Comparison of ENCODE assay signal across 8 mouse cellular contexts in the genomic region with DNA sequence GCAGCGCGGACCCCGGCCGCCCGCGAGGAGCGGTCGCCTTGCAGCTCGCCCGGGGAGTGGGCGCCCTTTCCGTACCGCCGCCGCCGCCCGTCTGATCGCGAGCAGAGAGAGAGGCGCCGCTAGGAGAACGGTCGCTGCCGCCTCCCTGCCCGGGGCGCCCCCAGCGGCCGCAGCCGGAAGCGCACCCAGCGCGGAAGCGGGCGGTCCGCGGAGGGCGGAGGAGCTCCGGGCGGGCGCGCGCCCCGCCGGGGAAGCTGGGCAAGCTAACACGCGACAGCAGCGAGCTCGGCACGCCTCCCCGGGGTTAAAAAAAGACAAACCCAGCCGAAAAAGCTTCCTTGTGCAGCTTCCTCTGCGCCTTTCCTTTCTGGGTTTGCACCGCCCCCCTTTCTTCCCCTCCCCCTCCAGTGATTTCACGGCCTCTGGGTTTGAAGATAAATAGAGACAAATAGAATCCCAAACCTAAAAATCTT. TPM values are rescaled to one million over a fixed set of nuclear protein-coding genes. Genes with fewer than 3 reads are reported as not detected.
A peak's percentile ranks its signal among the peaks of the same experiment; 100 is the strongest.
DNase-seq lines count a peak whose midpoint lies in the region; ATAC-seq and TF ChIP-seq lines count a peak whose summit lies in the region.

Gene Fam102b (minus strand): TSS at position 93 of the 473 bp plus-strand sequence.

- H3K9me3 ChIP-seq in forebrain, embryonic 16.5 days (ENCODE audit: control insufficient read depth, low read length), result no peaks in the 10 kb centered on the region
- H3K9me3 ChIP-seq in lung, embryonic 15.5 days, result no peaks in the 10 kb centered on the region

- intact Hi-C loops in heart, postnatal 25 days (cut with DNase I), result no loop called here

- ATAC-seq in forebrain, embryonic 16.5 days, result peak; percentile 85
- ATAC-seq in lung, embryonic 15.5 days (ENCODE audit: borderline replicate concordance, extremely low read depth, low FRiP score, low TSS enrichment), result peak; percentile 88

- H3K9ac ChIP-seq in forebrain, embryonic 16.5 days (replicated peaks; ENCODE audit: low read depth, low read length), result peak within 1 kb of the TSS; percentile 76
- peak within 1 kb of the TSS; percentile 71 for H3K9ac ChIP-seq in lung, embryonic 15.5 days

- H3K4me2 ChIP-seq in forebrain, embryonic 16.5 days (ENCODE audit: low read length), result peak within 1 kb of the TSS; percentile 66
- H3K4me2 ChIP-seq in lung, embryonic 15.5 days, result peak within 1 kb of the TSS; percentile 86

- TF ChIP-seq CTCF in olfactory bulb, adult 2 months (IDR thresholded peaks at IDR 0.05; ENCODE audit: insufficient read depth, low read depth, low read length), result peak; percentile 89

- H3K36me3 ChIP-seq in forebrain, embryonic 16.5 days (ENCODE audit: control insufficient read depth, insufficient read depth), result no peaks in the 10 kb centered on the region
- H3K36me3 ChIP-seq in lung, embryonic 15.5 days, result no peaks in the 10 kb centered on the region

- peaks cover 25% of the 10 kb centered on the region for H3K4me1 ChIP-seq in forebrain, embryonic 16.5 days (replicated peaks; ENCODE audit: control insufficient read depth, insufficient read depth, low read length)
- H3K4me1 ChIP-seq in lung, embryonic 15.5 days, result peaks cover 31% of the 10 kb centered on the region
- peaks cover 10% of the 10 kb centered on the region for H3K4me1 ChIP-seq in olfactory bulb, adult 2 months (ENCODE audit: control insufficient read depth, insufficient read depth, low read length)

- under 1% methylated on average over 48 of the region's 54 CpGs for WGBS in forebrain, embryonic 16.5 days
- WGBS in lung, embryonic 15.5 days, result under 1% methylated on average over 38 of the region's 54 CpGs
- 1% methylated on average over 54 of the region's 54 CpGs for WGBS in olfactory bulb, adult 2 months

- TF ChIP-seq POLR2A in olfactory bulb, adult 2 months (IDR thresholded peaks at IDR 0.05; ENCODE audit: insufficient read depth, low read depth, low read length), result peak; percentile 82

- peak within 1 kb of the TSS; percentile 78 for H3K4me3 ChIP-seq in forebrain, embryonic 16.5 days (replicated peaks; ENCODE audit: low read length)
- peak within 1 kb of the TSS; percentile 59 for H3K4me3 ChIP-seq in lung, embryonic 15.5 days
- H3K4me3 ChIP-seq in olfactory bulb, adult 2 months (ENCODE audit: insufficient read depth, low read depth, low read length), result peak within 1 kb of the TSS; percentile 68

- peak within 1 kb of the TSS; percentile 76 for H3K27ac ChIP-seq in forebrain, embryonic 16.5 days (ENCODE audit: low read length)
- H3K27ac ChIP-seq in lung, embryonic 15.5 days, result peak within 1 kb of the TSS; percentile 89
- peak within 1 kb of the TSS; percentile 57 for H3K27ac ChIP-seq in olfactory bulb, adult 2 months (ENCODE audit: insufficient read depth, low read depth, low read length)

- DNase-seq in MEL-GATA-1-ER (ENCODE audit: extremely low read depth, low read depth), result peak; percentile 80
- peak; percentile 81 to 93 for DNase-seq in cerebellum, adult 18-20 months
- peak; percentile 85 for DNase-seq in heart, postnatal 25 days (ENCODE audit: low spot score)
- DNase-seq in layer of hippocampus, adult 8-10 months (ENCODE audit: low spot score in 2 of 2), result peak; percentile 66 to 78
- peak; percentile 89 to 90 for DNase-seq in thymus, adult 18-20 months

- H3K27me3 ChIP-seq in forebrain, embryonic 16.5 days (replicated peaks; ENCODE audit: control insufficient read depth, insufficient read depth, low read length), result no peaks in the 10 kb centered on the region
- H3K27me3 ChIP-seq in lung, embryonic 15.5 days, result no peaks in the 10 kb centered on the region

RNA-seq across cellular contexts. Expression of gene Fam102b, which starts in this region (rescaled TPM):
- 10.0 and 10.4 TPM in 2 replicates for polyA plus RNA-seq in forebrain, embryonic 16.5 days (2015; fragmentation: Nextera tagmentation; extraction: Ambion mirVana)
- total RNA-seq in heart, postnatal 25 days (2021), result 10 to 100 TPM; 10.8 to 13.5 TPM
- 10 to 100 TPM; 23.3 to 39.3 (median 28.9) TPM for total RNA-seq in layer of hippocampus, adult 8-10 months (2022)
- 11.2 and 11.6 TPM in 2 replicates for polyA plus RNA-seq in lung, embryonic 15.5 days (2015; fragmentation: Nextera tagmentation; extraction: Ambion mirVana)
- polyA plus RNA-seq in olfactory bulb, adult 2 months (2012; ENCODE audit: insufficient read depth, insufficient read length, low replicate concordance, missing spikeins), result not detected in 2 replicates

Comparison
In these comparisons a context has a peak if more than half of its experiments do, and no peak if none do; other contexts are left out.
1. Peak in every context shown above with its lines: DNase-seq, ATAC-seq, H3K4me3 ChIP-seq and H3K27ac ChIP-seq.